Mouse (Mus musculus) C2C12 (cell line): ENCODE results near the gene B3galt1. TPM values are rescaled to one million over a fixed set of nuclear protein-coding genes. Genes with fewer than 3 reads are reported as not detected.

Experiments
- H3K27me3 ChIP-seq: one replicate; pipeline ENCODE4 v1.6.1; 2011; ENCODE audit not compliant: control insufficient read depth, insufficient read depth, insufficient read length
- H3K36me3 ChIP-seq: one replicate; pipeline ENCODE4 v1.6.1; 2011; ENCODE audit not compliant: control insufficient read depth, insufficient read depth
- H3K4me3 ChIP-seq: one replicate; pipeline ENCODE4 v1.5.1; 2011; ENCODE audit warnings: mild to moderate bottlenecking, control low read depth; ENCODE audit not compliant: poor library complexity, insufficient read depth, severe bottlenecking
- H3K79me2 ChIP-seq: one replicate; pipeline ENCODE4 v1.6.1; 2011; ENCODE audit not compliant: control insufficient read depth, insufficient read depth
- H3K79me3 ChIP-seq: one replicate; pipeline ENCODE4 v1.6.1; 2011; ENCODE audit warnings: low read depth, control low read depth
- H3ac ChIP-seq: one replicate; pipeline ENCODE3; 2011; ENCODE audit warnings: low read depth; ENCODE audit not compliant: control insufficient read depth, insufficient read length
- CEBPB ChIP-seq: IDR thresholded peaks from one replicate; pipeline ENCODE4 v1.6.1; 2011; ENCODE audit warnings: low read depth, mild to moderate bottlenecking, control low read depth, moderate library complexity
- CTCF ChIP-seq: IDR thresholded peaks from one replicate; pipeline ENCODE4 v1.5.1; 2011; ENCODE audit not compliant: control insufficient read depth, insufficient read depth, insufficient read length
- FOSL1 ChIP-seq: IDR thresholded peaks from one replicate; pipeline ENCODE4 v1.8.0; 2011; ENCODE audit warnings: mild to moderate bottlenecking, low read length; ENCODE audit not compliant: poor library complexity, insufficient read depth, severe bottlenecking
- MAX ChIP-seq: IDR thresholded peaks from one replicate; pipeline ENCODE4 v1.6.1; 2011; ENCODE audit warnings: mild to moderate bottlenecking, control low read depth
- MYOD1 ChIP-seq: IDR thresholded peaks from one replicate; pipeline ENCODE4 v1.6.1; 2011; ENCODE audit warnings: low read depth; ENCODE audit not compliant: control insufficient read depth, insufficient read length
- MYOG ChIP-seq: IDR thresholded peaks from one replicate; pipeline ENCODE4 v1.6.1; 2011; ENCODE audit not compliant: control insufficient read depth, insufficient read length; ENCODE audit errors: extremely low read depth
- USF1 ChIP-seq: IDR thresholded peaks from one replicate; pipeline ENCODE4 v1.6.1; 2011; ENCODE audit warnings: low read depth, mild to moderate bottlenecking, control low read depth, moderate library complexity
- polyA plus RNA-seq: library from polyadenylated mRNA; unstranded; fragments of >200 nt; fragmentation: generic; extraction: Trizol; gene quantifications from one replicate; pipeline ENCODE4 v1.2.1, GENCODE M21; 2012; ENCODE audit warnings: missing spikeins

Gene B3galt1
- polyA plus RNA-seq, 1 experiment: 1.4 TPM

DNA sequence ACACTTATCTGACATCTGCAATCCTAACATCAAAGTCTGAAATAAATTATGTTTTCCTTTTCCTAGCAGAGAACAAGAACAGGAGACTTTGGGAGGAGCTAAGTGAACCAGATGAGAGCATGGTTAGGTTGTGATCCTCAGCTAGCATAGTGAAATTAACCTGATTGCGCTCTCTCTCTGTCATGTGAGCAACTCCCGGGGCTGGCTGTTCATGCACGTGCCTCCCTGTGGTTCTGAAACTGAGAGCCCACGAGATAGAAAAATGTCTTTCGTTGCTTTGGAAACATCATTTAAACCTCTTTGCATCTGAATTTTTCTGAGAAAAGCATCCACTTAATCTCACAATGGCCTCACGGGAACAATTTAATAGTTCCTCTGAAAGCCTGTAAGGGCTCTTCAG lies 190.8 kb downstream of the B3galt1 start:
- no peak overlapping the region for H3K4me3 ChIP-seq
- no peaks in the 10 kb centered on the region for H3K27me3 ChIP-seq
- H3ac ChIP-seq: no peak overlapping the region
- TF ChIP-seq CEBPB: no peak
- no peak for TF ChIP-seq MYOD1
- no peak for TF ChIP-seq USF1
- no peak for TF ChIP-seq FOSL1
- no peak for TF ChIP-seq MAX
- TF ChIP-seq MYOG: no peak
- no peak for TF ChIP-seq CTCF
- H3K79me3 ChIP-seq: no peaks in the 10 kb centered on the region
- no peaks in the 10 kb centered on the region for H3K36me3 ChIP-seq
- H3K79me2 ChIP-seq: no peaks in the 10 kb centered on the region

DNA sequence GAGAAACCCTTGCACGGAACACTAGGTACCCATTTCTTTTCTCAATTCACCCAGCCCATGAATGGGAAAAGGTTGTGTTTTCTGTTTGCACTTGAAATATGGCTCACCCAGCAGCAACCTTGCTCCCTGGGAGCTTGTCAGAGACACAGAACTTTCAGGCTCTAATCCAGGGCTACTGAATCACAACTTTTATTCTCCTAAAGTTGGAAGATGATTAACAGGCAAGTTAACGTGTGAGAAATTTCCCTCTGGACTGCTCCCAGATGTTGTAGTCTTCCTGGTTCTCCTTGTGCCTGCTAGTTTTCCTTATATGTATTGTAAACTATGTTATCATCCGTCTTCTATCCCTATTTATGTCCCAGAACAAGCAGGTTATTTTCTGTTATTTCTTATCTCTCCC lies 221.9 kb downstream of the B3galt1 start:
- no peak for TF ChIP-seq CTCF
- no peak for TF ChIP-seq MAX
- TF ChIP-seq MYOD1: no peak
- no peak for TF ChIP-seq MYOG
- no peak for TF ChIP-seq USF1
- no peak for TF ChIP-seq FOSL1
- TF ChIP-seq CEBPB: no peak
- no peaks in the 10 kb centered on the region for H3K27me3 ChIP-seq
- no peaks in the 10 kb centered on the region for H3K36me3 ChIP-seq
- H3K79me2 ChIP-seq: no peaks in the 10 kb centered on the region
- H3K79me3 ChIP-seq: no peaks in the 10 kb centered on the region
- no peak overlapping the region for H3K4me3 ChIP-seq
- no peak overlapping the region for H3ac ChIP-seq

DNA sequence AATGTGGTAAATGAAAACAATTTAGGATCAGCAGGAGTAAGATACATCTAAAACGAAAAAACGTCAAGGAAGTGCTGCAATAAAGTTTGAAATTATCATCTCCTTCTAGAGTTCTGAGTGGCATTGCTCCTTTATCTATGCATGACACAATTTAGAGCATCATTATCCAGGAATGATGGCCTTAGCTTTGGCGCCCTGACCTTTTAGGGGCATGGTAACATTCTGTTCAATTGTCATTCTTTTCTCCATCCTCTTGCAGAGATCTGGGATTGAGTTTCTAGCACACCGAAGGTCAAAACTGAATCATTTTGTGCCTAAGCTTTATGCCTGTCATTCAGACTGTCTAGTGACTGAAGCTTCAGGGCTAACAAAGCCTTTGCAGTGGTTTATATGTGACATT lies 231.9 kb downstream of the B3galt1 start:
- H3K79me3 ChIP-seq: no peaks in the 10 kb centered on the region
- no peak for TF ChIP-seq MYOG
- TF ChIP-seq MAX: no peak
- TF ChIP-seq CTCF: no peak
- TF ChIP-seq USF1: no peak
- no peak for TF ChIP-seq FOSL1
- TF ChIP-seq CEBPB: no peak
- TF ChIP-seq MYOD1: no peak
- no peaks in the 10 kb centered on the region for H3K79me2 ChIP-seq
- H3K4me3 ChIP-seq: no peak overlapping the region
- no peak overlapping the region for H3ac ChIP-seq
- H3K27me3 ChIP-seq: no peaks in the 10 kb centered on the region
- no peaks in the 10 kb centered on the region for H3K36me3 ChIP-seq

DNA sequence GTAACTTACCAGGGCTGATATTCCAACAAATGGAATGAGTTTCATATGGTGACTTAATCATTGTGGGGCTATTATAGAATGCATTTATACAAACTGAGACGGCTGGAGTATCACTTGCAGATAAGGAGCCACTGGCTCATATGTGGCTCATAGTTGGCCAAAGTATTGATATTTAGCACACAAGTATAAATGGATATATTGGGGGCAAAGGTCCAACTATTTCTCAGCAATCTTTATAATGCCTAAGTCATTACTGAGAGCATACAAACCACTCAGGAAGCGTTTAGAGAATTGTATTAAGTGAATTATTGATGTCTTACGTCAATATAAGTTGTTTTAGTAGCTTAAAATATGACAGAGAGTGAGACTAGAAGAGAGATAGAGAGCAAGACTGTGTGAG lies 234.3 kb downstream of the B3galt1 start:
- H3K27me3 ChIP-seq: no peaks in the 10 kb centered on the region
- no peak overlapping the region for H3K4me3 ChIP-seq
- H3K79me3 ChIP-seq: no peaks in the 10 kb centered on the region
- H3K79me2 ChIP-seq: no peaks in the 10 kb centered on the region
- H3ac ChIP-seq: no peak overlapping the region
- no peaks in the 10 kb centered on the region for H3K36me3 ChIP-seq
- TF ChIP-seq USF1 (no peak), CEBPB (no peak), MYOG (no peak), FOSL1 (no peak), CTCF (no peak), MYOD1 (no peak), MAX (no peak)

DNA sequence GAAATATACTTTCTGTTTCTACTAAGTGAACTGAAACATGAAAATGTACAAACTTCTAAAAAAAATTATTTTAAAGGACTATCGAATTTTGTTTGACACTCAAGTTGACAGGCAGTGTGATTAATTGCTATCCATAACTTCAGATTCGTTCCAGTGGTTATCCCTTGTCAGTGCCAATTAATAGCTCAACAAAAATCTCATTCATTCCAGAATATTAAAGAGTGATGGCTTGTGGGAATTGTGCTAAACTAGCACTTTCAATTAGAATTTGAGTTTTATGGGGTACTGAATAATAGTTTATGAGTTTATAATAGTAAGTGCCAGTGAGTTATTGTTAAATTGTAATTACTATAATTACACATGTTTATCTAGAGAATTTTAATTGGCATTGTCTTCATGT lies 250.5 kb downstream of the B3galt1 start:
- no peaks in the 10 kb centered on the region for H3K79me3 ChIP-seq
- no peaks in the 10 kb centered on the region for H3K36me3 ChIP-seq
- H3ac ChIP-seq: no peak overlapping the region
- no peak for TF ChIP-seq CEBPB
- no peak overlapping the region for H3K4me3 ChIP-seq
- no peaks in the 10 kb centered on the region for H3K79me2 ChIP-seq
- no peaks in the 10 kb centered on the region for H3K27me3 ChIP-seq

DNA sequence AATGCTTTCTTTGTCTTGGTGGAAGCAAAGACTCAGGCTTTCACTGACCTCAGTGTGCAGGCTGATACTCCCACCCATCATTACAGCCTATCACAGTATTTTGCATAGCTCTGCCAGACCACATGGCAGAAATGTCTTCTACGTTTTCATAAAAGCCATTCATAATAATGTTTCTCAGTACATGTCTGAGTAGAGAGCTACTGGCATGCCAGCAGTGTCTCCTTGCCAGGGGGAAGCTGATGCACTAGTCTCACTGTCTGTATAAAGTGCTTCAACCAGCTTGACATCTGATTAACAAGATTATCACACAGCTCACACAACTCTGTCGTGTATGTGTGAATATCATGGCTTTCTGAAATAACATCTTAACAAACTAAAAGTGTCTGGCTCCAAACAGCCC lies 252.3 kb downstream of the B3galt1 start:
- Histone ChIP-seq H3K79me2 (no peaks in the 10 kb centered on the region), H3K4me3 (no peak overlapping the region), H3K79me3 (no peaks in the 10 kb centered on the region), H3K27me3 (no peaks in the 10 kb centered on the region), H3ac (no peak overlapping the region), H3K36me3 (no peaks in the 10 kb centered on the region)
- TF ChIP-seq USF1 (no peak), MYOD1 (no peak), MAX (no peak)
